Mouse (Mus musculus) testis, adult 2 months (tissue): ENCODE results near the gene Kctd15.

Source experiments
- CTCF ChIP-seq: fragments of 200-500 bp; IDR thresholded peaks from 2 replicates; pipeline ENCODE4 v1.5.1; 2012; ENCODE audit warnings: low read depth, mild to moderate bottlenecking, inconsistent platforms, low read length, moderate library complexity; ENCODE audit not compliant: control insufficient read depth, insufficient read depth, insufficient replicate concordance
- POLR2A ChIP-seq: fragments of 200-500 bp; IDR thresholded peaks from 2 replicates; pipeline ENCODE4 v1.6.1; 2012; ENCODE audit warnings: low read depth, mild to moderate bottlenecking, inconsistent platforms, low read length, moderate library complexity; ENCODE audit not compliant: control insufficient read depth

DNA sequence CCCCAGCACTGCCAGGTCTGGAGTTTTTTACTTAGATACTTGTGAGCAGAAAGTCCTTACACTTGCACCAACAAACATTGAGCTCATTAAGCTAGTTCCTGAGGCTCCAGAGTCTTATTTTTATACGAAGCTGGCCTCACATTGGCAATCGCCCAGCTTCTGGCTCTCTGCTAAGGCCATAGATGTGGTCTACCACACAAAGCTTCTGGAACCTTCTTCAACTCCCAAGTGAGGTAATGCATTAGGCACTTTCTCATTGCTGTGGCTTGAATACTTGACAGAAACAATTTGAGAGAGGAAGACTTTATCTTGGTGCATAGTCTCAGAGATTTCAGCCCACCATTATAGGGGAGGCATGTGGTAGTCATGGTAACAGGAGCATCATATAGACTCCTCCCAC is 23.4 kb upstream of the Kctd15 start:
- TF ChIP-seq POLR2A (no peak), CTCF (no peak)
